Mouse (Mus musculus) monocyte, adult 2 months (primary cell): ENCODE measurements around the gene Spats2.

ENCODE experiments used
- DNase-seq, 2 experiments: peaks; one replicate each; pipeline ENCODE4 v3.0.0; 2022; ENCODE audit warnings: low spot score in 2 of 2, low read depth in 1 of 2

Gene Spats2

DNA sequence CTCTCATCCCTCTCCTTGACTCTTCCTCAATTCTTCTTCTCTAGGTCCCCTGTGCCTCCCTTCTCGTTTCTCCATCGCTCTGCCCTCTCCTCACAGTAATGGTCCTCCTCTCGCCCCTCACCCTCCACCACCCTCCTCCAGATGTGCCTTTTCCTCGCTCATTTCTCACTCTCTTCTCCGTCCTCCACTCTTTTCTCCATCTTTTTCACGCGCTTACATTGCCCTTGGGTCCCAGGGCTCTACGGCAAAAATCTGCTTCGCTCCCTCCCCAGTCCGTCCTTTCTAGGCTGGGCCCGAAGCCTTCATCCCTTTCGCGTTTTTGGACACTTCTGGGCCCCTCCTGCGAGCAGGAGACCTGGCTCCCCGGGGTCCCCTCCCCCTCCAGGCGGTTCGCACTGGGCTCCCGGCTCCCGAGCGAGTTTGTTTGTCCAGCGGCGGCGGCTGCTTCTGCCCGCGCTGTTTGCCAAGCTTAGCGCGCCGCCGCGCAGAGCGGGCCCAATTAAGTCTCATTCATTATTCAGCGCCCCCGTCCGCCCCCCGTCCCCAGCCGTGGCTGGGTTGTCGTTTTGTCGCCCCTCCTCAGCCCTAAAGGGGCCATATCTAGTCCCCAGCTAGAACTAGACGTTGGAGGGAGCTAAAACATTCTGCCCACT lies 27.8 kb upstream of the Spats2 start:
- no peak for DNase-seq

DNA sequence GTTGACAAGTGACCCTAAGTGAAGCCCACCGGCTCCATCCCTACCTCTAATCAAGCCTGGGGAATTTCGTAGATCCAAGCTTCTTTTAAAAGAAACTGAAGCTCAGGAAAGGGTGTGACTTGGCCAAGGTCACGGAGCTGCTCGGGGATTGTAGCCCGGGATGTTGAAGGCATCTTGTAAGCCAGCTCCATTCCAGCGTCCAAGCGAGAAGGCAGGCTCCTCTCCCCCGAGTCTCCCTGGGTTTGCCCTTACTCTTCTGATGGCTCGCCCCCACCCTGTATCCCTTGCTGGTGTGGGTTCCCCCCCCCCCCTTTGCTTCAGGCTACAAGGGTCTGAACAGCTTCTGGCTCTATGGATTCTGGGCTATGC lies 27.2 kb upstream of the Spats2 start:
- no peak for DNase-seq

DNA sequence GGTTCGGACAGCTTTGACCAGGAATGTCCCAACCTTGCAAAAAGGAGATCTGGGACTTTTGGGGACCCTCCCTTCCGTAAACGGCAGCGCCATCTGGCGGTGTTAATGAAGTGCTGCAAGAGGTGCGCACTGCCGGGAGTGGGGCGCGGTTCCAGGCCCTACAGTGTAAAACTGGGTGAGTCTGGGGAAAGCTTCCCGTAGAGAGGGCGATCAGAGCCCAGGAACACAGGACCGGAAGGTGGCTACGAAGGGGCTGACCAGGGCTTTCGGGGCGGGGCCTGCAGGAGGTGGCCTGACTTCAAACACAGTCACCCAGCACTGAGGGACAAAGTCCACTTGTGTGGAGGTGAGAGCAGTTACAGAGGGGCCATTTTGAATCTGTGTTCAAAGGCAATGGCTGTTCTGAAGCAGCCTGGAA lies 26.6 kb upstream of the Spats2 start:
- DNase-seq: no peak

DNA sequence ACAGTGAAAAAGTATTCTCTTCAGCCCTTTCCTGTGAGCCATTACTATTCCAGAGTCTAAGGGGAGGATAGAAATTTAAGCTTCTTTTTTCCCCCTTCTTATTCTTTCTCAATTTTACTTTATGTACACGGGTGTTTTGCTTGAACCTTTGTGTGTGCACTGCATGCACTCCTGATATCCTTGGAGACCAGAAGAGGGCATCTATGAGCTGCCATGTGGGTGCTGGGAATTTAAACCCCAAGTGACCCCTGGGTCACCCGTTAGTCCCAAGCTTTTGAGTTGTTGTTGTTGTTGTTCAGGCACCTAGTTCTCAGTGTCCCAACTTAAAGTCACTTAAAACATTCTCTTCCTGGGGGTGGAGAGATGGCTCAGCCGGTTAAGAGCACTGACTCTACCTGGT lies 25.7 kb upstream of the Spats2 start:
- DNase-seq: no peak

DNA sequence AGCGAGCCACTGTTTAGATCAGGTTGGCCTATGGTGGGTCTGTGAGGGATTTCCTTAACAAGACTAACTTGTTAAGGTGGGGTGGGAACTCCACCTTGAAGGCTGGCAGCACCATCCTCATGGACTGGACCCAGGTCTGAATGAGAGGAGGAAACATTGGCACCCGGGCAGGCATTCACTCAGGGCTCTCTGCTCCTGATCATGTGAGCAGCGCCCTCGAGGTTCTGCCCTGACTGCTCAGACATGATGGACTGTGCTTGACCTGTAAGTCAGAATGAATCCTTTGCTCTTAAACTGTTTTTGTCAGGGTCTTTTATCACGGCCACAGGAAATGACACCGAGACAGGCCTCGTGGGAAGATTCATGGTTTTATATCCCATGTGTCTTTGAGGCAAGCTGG lies 20.5 kb upstream of the Spats2 start:
- no peak for DNase-seq

DNA sequence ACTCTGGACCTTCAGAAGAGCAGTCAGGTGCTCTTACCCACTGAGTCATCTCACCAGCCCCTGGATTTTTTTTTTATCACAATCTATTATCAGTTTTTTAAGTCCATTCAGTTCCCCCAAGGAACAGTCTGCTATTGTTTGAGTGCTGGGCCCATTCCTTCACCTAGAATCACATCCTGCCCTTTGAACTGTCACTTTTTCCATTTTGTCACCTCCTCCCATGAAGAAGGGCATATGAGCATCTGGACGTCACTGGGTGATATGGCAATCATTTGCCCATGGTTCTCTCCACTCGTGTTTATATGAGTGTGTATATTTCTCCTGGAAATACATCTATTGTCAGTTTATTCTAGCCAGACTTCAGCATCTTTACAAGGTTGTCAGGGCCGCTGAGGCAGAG lies 17.9 kb upstream of the Spats2 start:
- no peak for DNase-seq

DNA sequence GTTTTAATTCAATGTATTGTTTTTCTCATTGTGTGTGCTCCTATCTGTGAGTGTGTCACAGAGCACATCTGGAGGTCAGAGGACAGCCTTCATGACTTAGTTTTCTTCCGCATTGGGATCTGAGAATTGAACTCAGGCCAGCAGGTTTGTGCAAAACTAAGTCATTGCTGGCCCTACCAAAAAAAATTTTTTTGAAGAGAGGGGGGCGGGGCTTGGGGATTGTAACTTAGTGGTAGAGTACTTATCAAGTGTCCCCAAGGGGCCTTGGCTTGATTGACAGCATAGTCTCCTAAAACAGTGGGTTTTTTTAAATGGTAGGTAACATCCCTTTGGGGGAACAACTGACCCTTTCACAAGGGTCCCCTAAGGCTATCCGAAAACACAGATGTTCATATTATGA lies 14.6 kb upstream of the Spats2 start:
- no peak for DNase-seq

DNA sequence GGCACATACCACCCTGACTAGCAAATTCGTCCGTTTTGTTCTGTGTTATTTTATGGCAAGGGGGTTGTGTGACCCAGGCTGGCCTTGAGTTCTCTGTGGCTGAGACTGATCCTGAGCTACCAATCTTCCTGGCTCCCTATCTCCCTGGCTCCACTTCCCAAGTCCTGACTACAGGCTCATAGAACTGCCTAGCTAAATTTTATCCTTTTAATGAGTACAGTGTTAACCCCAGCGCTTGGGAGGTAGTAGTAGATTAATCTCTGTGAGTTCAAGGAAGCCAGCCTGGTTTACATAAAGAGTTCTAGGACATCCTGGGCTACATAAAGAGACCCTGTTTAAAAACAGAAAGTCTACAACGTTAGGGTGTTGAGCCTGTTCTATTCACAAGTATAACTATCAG lies 13.9 kb upstream of the Spats2 start:
- DNase-seq: no peak

DNA sequence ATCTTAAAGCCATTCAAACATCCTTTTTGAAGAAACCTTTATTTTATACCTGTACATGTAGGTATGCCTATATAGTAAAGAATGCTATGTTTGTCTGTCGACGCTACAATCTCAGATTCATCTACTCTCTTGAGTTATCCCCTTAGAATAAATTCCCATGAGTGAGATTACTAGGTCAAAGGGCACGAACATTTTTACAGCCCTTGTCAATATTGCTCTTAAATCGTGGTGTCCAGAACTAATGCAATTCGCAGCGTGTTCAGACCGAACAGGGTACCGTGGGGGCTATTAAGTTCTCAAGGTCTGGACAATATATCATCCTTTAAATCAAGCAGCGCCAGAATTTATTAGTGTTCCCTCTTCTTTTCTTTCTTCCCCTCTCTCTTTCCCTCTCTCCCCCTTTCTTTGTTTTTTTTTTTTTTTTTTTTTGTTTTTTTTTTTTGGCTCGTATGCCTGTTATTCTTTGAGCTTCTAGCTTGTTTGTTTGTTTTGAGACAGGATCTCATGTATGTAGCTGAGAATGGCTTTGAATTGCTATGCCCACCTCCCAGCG lies 12.8 kb upstream of the Spats2 start:
- DNase-seq: no peak

DNA sequence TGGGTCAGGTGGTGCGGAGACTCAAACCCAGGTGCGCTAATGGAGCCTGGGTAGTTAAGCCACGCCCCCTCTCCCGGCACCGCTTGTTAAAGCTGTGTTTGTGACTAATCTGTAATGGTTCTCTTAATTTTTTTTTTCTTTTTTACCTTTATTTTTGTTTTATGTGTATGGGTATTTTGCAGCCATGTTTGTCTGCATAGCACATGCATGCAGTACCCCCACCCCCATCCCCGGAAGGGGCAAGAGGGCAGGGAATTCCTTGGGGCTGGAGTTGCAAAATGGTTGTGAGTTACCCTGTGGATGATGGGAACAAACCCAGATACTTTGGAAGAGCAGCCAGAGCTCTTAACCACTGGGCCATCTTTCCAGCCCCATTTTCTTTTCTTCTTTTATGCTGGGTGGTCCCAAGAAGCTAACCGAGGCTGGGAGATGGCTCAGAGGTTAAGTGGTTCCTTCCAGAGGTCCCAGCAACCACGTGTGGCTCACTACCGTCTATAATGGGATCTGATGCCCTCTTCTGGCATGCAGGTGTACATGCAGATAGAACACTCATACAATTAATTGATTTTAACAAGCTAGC lies 12.2 kb upstream of the Spats2 start:
- DNase-seq: no peak

DNA sequence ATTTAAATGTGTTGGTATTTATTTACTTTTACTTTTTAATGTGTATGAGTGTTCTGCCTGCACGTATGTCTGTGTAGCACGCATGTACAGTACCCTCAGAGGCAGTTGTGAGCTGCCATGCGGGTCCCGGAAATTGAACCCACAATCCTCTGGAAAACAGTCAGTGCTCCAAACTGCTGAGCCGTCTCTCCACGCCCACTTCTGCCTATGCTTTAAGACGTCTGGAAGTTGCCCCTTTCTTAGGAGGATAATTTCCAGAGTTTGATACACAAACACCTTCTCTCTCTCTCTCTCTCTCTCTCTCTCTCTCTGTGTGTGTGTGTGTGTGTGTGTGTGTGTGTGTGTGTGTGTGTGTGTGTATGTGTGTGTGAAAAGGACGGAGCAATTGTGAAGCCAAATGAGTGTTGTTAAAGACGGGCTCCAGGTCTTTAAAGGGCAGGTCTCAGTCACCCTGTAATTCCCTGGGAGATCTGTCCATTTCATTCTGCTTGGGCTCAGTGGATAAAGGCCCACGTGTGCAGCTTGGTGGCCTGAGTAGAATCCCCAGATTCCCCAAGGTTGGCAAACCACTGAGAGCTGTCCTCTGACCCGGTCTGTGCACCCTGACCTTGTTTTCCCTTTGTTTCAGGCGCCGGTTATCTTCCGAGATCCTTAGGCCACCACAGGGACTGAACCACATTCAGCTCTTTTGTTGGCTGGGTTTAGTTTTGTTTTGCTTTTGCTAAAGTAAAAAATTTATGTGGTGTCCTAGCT lies 11.2 kb upstream of the Spats2 start:
- DNase-seq: no peak

DNA sequence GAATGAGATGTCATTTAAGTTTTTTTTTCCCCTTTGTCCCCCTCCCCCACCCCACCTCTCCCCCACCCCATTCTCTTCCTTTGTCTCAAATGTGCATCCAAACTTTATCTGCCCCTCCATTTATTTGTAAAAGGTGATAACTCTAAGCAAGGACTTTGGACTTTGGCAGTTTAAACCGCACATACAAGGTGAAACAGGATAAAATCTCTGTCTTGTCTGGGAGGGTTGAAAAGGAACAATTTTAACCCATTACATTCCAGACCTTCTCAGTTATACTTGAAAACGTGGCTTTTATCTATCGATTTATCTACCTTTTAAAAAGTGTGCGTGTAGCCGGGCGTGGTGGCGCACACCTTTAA lies 10.7 kb upstream of the Spats2 start:
- DNase-seq: no peak

DNA sequence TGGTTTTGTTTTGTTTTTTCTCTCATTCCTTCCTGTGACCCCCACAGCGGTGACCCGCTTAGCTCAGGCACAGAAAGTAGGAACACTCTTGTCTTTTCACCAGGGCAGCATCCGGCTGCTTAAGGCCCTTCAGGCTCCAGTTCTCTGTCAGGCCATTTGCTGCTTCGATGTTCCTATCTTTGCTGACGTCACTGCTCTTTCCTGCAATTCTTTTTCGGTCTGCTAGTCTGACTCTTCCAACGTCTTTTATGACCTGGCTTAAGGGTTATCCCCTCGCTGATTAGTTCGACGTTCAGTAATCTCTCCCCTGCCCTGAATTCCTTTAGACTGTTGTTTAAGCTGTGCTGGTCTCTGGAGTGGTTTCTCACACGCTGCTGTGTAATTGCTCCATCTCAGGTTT lies 9.2 kb upstream of the Spats2 start:
- no peak for DNase-seq

DNA sequence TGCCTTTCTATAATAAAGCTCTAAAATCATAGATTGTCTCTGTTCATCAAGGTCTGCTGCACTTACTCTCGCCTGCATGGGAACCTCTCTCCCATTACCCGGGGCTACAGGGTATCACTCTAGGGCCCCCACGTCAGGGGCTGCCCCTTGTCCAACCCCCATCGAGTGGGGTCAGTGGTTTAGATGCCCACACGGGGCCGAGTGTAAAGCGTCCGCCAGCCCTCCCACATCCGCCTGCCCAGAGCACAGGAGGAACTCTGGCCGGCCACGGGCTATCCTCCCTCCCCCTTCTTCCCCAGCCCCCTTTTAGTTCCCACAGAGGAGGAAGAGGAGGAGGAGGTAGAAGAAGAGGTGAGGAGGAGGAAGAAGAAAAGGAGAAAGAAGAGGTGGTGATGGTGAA lies 4.9 kb upstream of the Spats2 start:
- no peak for DNase-seq

DNA sequence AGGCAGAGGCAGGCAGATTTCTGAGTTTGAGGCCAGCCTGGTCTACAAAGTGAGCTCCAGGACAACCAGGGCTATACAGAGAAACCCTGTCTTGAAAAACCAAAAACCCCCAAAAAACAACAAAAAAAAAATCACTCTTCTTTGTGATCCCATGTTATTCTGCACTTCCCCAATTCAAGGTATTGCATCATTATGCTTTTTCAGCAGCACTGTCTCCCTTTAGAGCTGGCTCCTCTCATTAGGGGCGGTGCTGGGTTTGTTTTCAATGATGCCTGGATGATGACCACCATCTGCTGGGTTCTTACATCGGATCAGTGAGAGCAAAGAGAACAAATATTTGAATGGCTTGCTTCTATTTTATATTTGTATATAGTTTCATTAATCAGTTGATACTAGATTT lies 3.1 kb upstream of the Spats2 start:
- DNase-seq: no peak

DNA sequence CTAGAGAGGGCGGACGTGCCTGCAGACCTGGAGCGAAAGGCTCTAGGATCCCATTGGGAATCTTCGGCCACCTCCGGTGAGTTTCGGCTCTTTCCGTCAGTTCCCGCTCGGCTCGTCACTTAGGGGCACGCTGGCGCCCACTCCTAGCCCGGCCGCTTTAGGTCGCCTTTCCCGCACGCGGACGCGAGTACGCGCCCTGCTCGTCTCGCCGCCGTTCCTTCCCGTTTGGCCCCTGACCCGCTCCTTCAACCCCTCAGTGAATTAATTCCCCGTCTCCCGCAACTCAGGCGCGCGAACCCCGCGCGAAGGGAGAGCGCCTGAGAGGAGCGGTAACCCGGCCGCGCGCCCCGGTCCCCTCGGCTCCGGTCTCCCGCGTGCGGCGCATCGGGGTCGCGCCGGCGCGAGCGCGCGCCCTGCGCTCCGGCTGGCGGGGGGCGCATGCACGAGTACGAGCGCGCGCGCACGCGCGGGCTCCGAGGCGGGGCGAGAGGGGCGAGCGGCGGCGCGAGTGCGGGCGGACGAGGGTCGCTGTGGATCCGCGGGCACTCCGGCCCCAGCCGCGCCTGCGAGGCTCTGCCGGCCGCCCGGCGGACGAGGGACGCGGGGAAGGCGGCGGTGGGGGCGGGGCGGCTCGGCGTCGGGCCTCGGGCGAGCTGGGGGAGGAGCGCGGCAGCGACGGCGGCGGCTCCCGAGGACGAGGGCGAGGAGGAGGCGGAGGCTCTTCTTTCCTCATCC lies 532 bp downstream of the Spats2 start:
- no peak for DNase-seq

DNA sequence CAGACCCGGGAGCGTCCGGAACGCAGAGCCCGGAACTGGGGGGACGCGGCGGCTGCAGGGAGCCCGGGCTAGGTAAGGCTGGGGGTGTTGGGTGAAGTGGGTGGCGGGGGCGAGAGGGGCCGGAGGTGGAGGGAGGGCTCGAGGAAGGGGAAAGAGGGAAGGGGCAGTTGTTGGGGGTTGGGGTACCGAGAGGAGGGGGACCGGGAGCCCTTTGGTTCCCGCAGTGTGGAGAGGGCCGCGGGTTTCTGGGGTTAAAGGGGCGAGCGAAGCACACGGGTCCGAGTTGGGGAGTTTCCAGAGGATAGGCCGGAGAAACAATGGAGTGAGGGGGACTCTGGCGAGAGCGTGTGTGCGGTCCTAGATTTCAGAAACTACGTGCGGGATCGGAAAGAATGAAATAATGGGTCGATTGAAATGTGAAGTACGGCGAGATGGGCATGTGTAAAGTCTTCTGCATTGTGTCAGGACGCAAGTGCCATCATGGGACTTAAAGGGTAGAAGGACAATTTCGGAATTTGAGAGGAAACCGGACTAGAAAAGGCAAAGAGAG lies 1.2 kb downstream of the Spats2 start:
- no peak for DNase-seq

DNA sequence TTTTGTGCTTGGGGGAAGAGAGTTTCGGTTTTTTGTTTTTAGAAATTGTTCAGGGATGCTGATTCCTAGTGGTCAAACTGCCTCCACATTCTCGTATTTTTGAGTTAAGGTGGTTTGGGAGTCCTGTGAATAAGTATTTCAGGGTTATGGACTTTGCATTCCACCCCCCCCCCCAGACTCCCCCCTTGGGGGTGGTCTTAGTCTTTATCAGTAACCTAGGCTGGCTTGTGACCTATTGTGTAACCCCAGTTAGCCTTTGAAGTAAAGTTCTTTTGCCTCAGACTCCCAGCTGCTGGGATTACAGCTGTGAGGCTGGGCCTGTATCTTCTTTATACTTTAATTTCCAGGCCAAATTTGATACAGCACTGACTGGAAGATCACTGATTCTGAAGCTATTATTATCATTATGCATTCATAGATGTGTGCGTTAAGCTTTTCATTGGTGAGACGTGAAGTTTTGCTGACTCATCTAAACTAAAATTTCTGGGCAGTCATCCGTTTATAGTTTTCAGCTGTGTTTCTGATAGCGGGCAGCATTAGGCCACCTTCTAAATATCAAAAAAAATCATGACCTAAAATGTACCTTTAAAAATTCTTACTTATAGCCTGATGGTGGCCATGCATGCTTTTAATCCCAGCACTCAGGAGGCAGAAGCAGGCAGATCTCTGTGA lies 2.3 kb downstream of the Spats2 start:
- DNase-seq: no peak

DNA sequence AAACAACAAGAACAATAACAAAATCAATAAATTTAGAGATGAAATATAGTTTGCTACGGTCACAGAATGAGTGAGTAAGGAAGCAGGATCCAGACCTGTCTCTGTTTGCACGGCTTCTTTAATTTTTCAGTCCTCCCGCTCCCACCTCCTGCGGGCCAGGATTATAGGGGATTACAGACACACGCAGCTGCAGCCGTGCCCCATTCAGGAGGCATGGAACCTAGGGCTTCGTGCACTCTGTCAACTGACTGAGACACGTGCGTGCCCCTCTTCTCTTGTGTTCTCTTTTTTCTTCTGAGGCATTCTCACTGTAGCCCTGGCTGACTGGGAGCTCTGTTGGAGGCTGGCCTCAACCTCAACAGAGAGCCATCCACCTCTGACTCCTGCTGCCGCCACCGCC lies 3.7 kb downstream of the Spats2 start:
- no peak for DNase-seq

DNA sequence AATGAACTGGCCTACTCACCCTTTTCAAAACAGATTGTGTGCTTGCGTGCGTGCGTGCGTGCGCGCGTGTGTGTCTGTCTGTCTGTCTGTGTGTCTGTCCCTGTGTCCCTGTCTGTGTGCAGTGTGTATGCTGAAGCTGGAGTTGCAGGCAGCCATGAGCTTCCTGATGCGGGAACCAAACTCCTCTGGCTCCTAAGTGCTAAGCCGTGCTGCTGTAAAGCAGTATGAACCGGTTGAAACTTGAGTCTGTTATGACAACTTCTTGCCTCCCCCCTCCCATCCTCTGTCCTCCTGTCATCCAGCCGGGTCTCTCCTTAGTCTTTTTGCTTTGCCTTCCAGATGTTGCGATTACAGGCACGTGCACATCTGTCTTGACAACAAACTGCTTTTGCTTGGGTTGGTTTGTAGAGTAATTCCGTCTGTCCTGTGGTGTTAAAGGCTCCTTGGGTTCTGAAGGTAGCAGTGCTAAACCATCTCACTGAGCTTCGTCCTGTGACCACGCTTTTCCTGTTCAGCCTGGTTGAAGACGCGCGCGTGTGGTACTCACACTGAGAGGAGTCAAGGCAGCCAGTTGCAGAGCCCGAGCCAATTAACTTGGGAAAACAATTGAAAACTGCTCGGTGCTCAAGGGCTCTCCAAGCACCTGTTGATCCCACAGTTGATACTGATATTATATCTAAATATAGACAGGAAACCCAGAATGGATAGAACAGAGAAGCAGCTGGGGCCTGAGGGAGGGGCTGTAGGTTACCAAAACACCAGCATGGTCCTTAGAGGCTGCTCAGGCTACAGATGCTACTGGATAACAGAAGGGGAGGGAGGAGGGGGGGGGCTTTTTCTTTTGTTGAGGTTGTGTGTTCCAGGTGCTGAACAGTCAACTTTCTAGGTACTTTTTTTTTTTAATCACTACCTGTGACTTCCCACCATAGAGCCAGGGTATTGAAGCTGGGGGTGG lies 4.5 kb downstream of the Spats2 start:
- no peak for DNase-seq
